Mouse (Mus musculus) erythroblast, embryonic 14.5 days (primary cell): ENCODE results near the gene Lnx2.

Source experiments
- GATA1 ChIP-seq: IDR thresholded peaks from 2 replicates; pipeline ENCODE4 v1.6.1; 2012; ENCODE audit warnings: low read length, inconsistent platforms, mixed read lengths
- TAL1 ChIP-seq: IDR thresholded peaks from 3 replicates; pipeline ENCODE4 v1.6.1; 2012; ENCODE audit warnings: low read length, inconsistent platforms, mixed read lengths

- TF ChIP-seq TAL1 = no peak
- TF ChIP-seq GATA1 = no peak
Observed at GRCm38 (mm10) chr5:147107276-147107675, 30.9 kb upstream of the Lnx2 start.
